Mouse (Mus musculus): ENCODE results near the gene Rpl9. TPM values are rescaled to one million over a fixed set of nuclear protein-coding genes. Genes with fewer than 3 reads are reported as not detected.

Gene Rpl9
- polyA plus RNA-seq, 1 experiment from 2014 or later, result 1,015 TPM

DNA sequence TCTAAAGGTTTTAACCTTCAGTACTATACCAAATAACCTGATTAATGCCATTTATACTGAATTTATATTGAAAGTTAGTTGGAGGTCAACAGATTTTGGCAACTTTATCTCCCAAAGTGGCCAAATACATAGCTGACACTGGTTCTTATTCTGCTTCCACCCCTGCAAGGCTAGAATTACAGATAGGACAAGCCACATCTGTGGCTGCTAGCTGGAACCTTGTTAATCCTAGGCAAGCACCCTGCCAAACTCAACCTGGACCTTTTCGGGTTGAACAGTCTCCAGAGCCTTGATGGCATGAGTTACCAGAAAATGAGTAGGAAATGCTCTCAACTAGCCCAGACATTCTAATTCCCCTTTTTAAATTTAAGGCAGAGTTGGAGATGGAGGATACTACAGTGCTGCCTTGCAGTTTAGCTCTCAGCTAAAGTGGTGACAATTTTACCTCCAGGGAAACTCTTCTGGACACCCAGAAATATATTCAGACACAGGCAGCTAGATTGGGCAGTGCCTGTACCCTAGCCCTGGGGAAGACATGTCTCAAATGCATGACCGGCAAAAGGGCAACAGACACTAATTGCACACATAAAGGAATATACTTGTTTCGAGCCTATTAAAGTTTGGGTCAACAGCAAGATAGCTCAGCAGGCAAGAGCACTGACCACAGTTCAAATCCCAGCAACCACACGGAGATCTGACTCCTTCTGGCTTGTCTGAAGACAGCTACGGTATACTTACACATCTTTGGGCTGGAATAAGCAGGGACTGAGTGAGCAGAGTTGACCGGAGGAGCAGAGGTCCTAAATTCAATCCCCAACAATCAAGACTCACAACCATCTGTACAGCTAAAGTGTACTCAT is 4.0 kb downstream of the Rpl9 start:
- ATAC-seq, result no peak
- WGBS, result 77% methylated on average over 6 of the region's 6 CpGs
- Histone ChIP-seq H3K27ac (ENCODE audit: low read length) (no peak overlapping the region), H3K9ac (ENCODE audit: low read depth, low read length) (no peak overlapping the region), H3K27me3 (replicated peaks; ENCODE audit: control insufficient read depth, insufficient read depth, low read length) (no peaks in the 10 kb centered on the region), H3K9me3 (ENCODE audit: control insufficient read depth, low read length) (no peaks in the 10 kb centered on the region), H3K4me3 (ENCODE audit: low read length) (no peak overlapping the region), H3K4me2 (ENCODE audit: low read depth, low read length) (no peak overlapping the region), H3K36me3 (ENCODE audit: control insufficient read depth, insufficient read depth, low read length) (peaks cover 3% of the 10 kb centered on the region; the same call in 1 of the 2 replicates), H3K4me1 (ENCODE audit: control insufficient read depth, insufficient read depth, low read length) (peaks cover 10% of the 10 kb centered on the region; the same call in 1 of the 2 replicates)

DNA sequence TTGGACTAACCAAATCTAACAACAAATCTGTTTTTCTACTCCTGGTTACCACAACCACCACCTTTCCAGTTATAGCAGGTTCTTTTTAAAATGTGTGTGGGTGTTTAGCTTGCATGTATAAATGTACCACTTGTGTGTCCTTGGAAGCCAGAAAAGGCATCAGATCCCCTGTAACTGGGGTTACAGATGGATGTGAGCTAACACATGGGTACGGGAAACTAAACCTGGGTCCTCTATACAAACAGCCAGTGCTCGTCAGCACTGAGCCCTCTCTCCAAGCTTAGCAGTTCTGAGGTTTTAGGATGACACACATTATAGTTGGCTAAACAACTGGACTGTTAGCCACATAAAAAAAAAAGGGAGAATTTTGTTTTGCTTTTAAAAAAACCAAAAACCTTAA is 5.5 kb downstream of the Rpl9 start:
- Histone ChIP-seq H3K4me1 (ENCODE audit: control insufficient read depth, insufficient read depth, low read length) (peaks cover 9% of the 10 kb centered on the region; the same call in 1 of the 2 replicates), H3K9ac (ENCODE audit: low read depth, low read length) (no peak overlapping the region), H3K27ac (ENCODE audit: low read length) (no peak overlapping the region), H3K36me3 (ENCODE audit: control insufficient read depth, insufficient read depth, low read length) (peaks cover 3% of the 10 kb centered on the region; the same call in 1 of the 2 replicates), H3K4me2 (ENCODE audit: low read depth, low read length) (no peak overlapping the region), H3K9me3 (ENCODE audit: control insufficient read depth, low read length) (no peaks in the 10 kb centered on the region), H3K27me3 (replicated peaks; ENCODE audit: control insufficient read depth, insufficient read depth, low read length) (no peaks in the 10 kb centered on the region), H3K4me3 (ENCODE audit: low read length) (no peak overlapping the region)
- ATAC-seq, result no peak
- 62% methylated on average over 2 of the region's 2 CpGs for WGBS

DNA sequence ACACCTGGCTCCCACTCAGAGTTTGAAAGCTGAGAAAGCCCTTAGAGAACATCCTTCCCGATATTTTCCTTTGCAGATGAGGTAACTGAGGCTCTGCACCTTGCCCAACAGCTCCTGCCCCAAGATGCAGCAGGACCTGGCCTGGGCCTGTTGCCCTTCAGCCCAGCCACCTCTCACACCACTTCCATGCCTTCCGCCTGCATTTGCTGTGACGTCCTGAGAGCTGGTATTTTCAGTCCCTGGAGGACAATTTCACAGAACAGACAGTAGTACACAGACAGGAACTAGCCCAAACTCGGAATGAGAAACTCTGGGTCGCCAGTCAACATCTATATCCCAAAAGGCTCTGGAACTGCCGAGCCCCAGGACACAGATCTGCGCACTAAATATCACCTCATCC is 16.5 kb downstream of the Rpl9 start:
- no peak overlapping the region for H3K9ac ChIP-seq (ENCODE audit: low read depth, low read length)
- no peak overlapping the region for H3K4me2 ChIP-seq (ENCODE audit: low read depth, low read length)
- H3K4me3 ChIP-seq (ENCODE audit: low read length), result no peak overlapping the region
- H3K4me1 ChIP-seq (ENCODE audit: control insufficient read depth, insufficient read depth, low read length), result no peaks in the 10 kb centered on the region
- H3K27me3 ChIP-seq (replicated peaks; ENCODE audit: control insufficient read depth, insufficient read depth, low read length), result no peaks in the 10 kb centered on the region
- H3K9me3 ChIP-seq (ENCODE audit: control insufficient read depth, low read length), result no peaks in the 10 kb centered on the region
- no peak for ATAC-seq
- H3K27ac ChIP-seq (ENCODE audit: low read length), result no peak overlapping the region
- 82% methylated on average over 7 of the region's 7 CpGs for WGBS
- no peaks in the 10 kb centered on the region for H3K36me3 ChIP-seq (ENCODE audit: control insufficient read depth, insufficient read depth, low read length)

DNA sequence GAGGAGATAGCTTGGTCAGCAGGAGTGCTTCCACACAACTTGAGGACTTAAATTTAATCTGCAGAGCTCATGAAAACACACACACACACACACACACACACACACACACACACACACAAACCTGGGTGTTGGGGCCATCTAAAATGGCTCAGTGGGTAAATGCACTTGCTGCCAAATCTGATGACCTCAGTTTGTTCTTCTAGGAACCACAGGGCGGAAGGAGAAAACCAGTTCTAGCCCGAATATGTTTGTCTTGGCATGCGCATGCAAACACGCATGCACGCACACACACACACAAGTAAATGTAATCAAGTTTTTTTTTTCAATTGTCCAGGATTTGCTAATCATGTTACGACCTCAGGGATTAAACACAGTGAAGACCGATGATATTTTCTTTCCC is 19.7 kb downstream of the Rpl9 start:
- H3K36me3 ChIP-seq (ENCODE audit: control insufficient read depth, insufficient read depth, low read length), result no peaks in the 10 kb centered on the region
- ATAC-seq, result no peak
- no peak overlapping the region for H3K27ac ChIP-seq (ENCODE audit: low read length)
- WGBS, result 95% methylated on average over 7 of the region's 7 CpGs
- no peak overlapping the region for H3K9ac ChIP-seq (ENCODE audit: low read depth, low read length)
- no peaks in the 10 kb centered on the region for H3K27me3 ChIP-seq (replicated peaks; ENCODE audit: control insufficient read depth, insufficient read depth, low read length)
- H3K4me1 ChIP-seq (ENCODE audit: control insufficient read depth, insufficient read depth, low read length), result no peaks in the 10 kb centered on the region
- H3K4me2 ChIP-seq (ENCODE audit: low read depth, low read length), result no peak overlapping the region
- H3K9me3 ChIP-seq (ENCODE audit: control insufficient read depth, low read length), result no peaks in the 10 kb centered on the region
- no peak overlapping the region for H3K4me3 ChIP-seq (ENCODE audit: low read length)

DNA sequence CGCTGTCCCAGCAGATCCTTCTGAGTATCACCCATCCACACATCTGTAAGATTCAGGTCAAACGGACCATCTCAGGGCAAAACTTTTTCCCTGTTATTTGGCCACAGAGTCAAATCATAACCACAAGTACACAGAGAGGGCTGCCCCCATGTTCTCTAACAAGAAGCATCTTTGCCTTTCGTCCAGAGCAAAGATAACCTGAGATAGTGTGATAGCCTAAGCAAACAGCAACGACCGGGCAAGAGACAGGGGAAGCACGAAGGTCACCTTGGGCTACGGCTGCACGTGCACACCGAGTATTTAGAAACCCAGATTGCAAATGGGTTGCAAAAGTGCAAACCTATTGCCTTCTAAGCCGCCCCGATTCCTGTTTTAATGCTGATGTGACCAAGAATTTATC is 23.4 kb downstream of the Rpl9 start:
- Histone ChIP-seq H3K27ac (ENCODE audit: low read length) (no peak overlapping the region), H3K27me3 (replicated peaks; ENCODE audit: control insufficient read depth, insufficient read depth, low read length) (no peaks in the 10 kb centered on the region), H3K4me3 (ENCODE audit: low read length) (no peak overlapping the region), H3K9ac (ENCODE audit: low read depth, low read length) (no peak overlapping the region), H3K4me2 (ENCODE audit: low read depth, low read length) (no peak overlapping the region), H3K4me1 (ENCODE audit: control insufficient read depth, insufficient read depth, low read length) (no peaks in the 10 kb centered on the region), H3K36me3 (ENCODE audit: control insufficient read depth, insufficient read depth, low read length) (no peaks in the 10 kb centered on the region), H3K9me3 (ENCODE audit: control insufficient read depth, low read length) (no peaks in the 10 kb centered on the region)
- 66% methylated on average over 11 of the region's 11 CpGs for WGBS
- no peak for ATAC-seq

DNA sequence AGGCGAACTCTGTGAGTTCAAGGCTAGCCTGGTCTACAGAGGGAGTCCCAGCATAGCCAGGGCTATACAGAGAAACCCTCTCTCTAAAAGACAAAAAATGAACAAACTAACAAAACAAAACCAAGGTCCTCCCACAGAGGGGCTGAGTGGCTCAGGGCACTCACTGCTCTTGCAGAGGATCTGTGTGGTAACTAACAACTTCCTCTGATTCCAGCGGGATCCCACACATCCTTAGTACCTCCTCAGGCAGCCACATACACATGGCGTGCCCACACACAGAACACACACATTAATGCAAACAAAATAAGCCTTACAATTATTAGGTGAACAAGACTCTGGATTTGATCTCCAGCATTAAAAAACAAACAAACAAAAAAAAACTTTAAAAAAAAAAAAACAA is 33.5 kb downstream of the Rpl9 start:
- 83% methylated on average over 3 of the region's 3 CpGs for WGBS
- Histone ChIP-seq H3K36me3 (ENCODE audit: control insufficient read depth, insufficient read depth, low read length) (no peaks in the 10 kb centered on the region), H3K27ac (ENCODE audit: low read length) (no peak overlapping the region), H3K4me3 (ENCODE audit: low read length) (no peak overlapping the region), H3K27me3 (replicated peaks; ENCODE audit: control insufficient read depth, insufficient read depth, low read length) (no peaks in the 10 kb centered on the region), H3K4me2 (ENCODE audit: low read depth, low read length) (no peak overlapping the region), H3K9me3 (ENCODE audit: control insufficient read depth, low read length) (no peaks in the 10 kb centered on the region), H3K9ac (ENCODE audit: low read depth, low read length) (no peak overlapping the region), H3K4me1 (ENCODE audit: control insufficient read depth, insufficient read depth, low read length) (no peaks in the 10 kb centered on the region)
- no peak for ATAC-seq

DNA sequence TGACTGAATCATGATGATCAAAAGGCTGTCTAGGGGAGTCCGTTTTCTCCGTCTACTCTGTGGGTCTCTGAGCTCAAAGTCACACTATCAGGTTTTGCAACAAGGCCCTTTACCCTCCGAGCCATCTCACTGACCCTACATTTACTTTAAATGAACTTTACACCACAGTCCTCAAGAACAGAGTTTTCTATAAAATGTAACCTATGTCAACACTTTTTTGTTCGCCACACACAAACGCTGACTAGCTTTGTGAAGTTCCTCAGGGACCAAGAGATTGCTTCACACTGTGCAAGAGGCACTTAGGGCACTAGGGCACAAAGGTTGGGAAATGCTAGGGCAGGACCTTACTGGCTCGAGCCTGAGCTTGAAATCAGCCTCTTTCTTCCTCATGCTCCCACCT is 34.4 kb downstream of the Rpl9 start:
- H3K9ac ChIP-seq (ENCODE audit: low read depth, low read length), result no peak overlapping the region
- no peak overlapping the region for H3K4me3 ChIP-seq (ENCODE audit: low read length)
- 66% methylated on average over 6 of the region's 6 CpGs for WGBS
- ATAC-seq, result peak; percentile 96
- H3K4me2 ChIP-seq (ENCODE audit: low read depth, low read length), result no peak overlapping the region
- no peaks in the 10 kb centered on the region for H3K36me3 ChIP-seq (ENCODE audit: control insufficient read depth, insufficient read depth, low read length)
- H3K27ac ChIP-seq (ENCODE audit: low read length), result peak overlapping the region; percentile 32
- H3K4me1 ChIP-seq (ENCODE audit: control insufficient read depth, insufficient read depth, low read length), result no peaks in the 10 kb centered on the region
- H3K9me3 ChIP-seq (ENCODE audit: control insufficient read depth, low read length), result no peaks in the 10 kb centered on the region
- no peaks in the 10 kb centered on the region for H3K27me3 ChIP-seq (replicated peaks; ENCODE audit: control insufficient read depth, insufficient read depth, low read length)

DNA sequence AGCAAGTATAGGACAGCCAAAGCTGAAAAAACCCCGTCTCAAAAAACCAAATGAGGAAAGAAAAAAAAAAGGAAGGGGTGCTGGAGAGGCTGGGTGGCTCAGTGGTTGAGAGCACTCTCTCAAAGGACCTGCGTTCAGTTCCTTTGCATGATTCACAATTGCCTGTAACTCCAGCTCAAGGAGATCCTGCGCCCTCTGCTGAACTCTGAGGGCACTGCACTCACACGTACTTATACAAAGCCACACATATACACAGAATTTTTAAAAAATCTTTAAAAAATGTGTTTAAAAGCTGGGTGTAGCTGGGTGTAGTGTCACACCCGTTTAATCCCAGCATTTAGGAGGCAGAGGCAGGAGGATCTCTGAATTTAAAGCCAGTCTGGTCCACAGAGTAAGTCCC is 36.3 kb downstream of the Rpl9 start:
- Histone ChIP-seq H3K36me3 (ENCODE audit: control insufficient read depth, insufficient read depth, low read length) (no peaks in the 10 kb centered on the region), H3K4me3 (ENCODE audit: low read length) (no peak overlapping the region), H3K4me1 (ENCODE audit: control insufficient read depth, insufficient read depth, low read length) (no peaks in the 10 kb centered on the region), H3K4me2 (ENCODE audit: low read depth, low read length) (no peak overlapping the region), H3K27me3 (replicated peaks; ENCODE audit: control insufficient read depth, insufficient read depth, low read length) (no peaks in the 10 kb centered on the region), H3K9ac (ENCODE audit: low read depth, low read length) (no peak overlapping the region), H3K9me3 (ENCODE audit: control insufficient read depth, low read length) (no peaks in the 10 kb centered on the region), H3K27ac (ENCODE audit: low read length) (no peak overlapping the region)
- no peak for ATAC-seq
- WGBS, result 77% methylated on average over 5 of the region's 5 CpGs

DNA sequence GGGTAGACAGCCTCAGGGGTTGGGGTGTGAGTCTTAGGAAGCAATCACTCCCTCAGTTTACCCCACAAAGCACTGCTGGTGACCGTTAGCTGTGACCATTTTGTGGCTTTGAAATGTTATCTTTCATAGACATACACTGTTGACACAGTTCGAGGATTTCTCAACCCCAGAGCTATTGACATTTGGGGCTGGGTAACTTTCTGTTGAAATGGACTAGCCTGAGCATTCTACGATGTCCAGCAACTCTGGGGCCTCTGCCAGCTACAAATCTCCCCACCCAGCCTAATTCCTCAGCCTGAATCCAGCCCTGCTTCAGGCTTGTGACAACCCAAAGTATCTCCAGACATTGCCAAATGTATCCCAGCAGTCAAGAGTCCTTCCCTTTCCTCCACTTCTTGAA is 37.1 kb downstream of the Rpl9 start:
- Histone ChIP-seq H3K27ac (ENCODE audit: low read length) (no peak overlapping the region), H3K9me3 (ENCODE audit: control insufficient read depth, low read length) (no peaks in the 10 kb centered on the region), H3K27me3 (replicated peaks; ENCODE audit: control insufficient read depth, insufficient read depth, low read length) (no peaks in the 10 kb centered on the region), H3K4me1 (ENCODE audit: control insufficient read depth, insufficient read depth, low read length) (no peaks in the 10 kb centered on the region), H3K4me2 (ENCODE audit: low read depth, low read length) (no peak overlapping the region), H3K4me3 (ENCODE audit: low read length) (no peak overlapping the region), H3K36me3 (ENCODE audit: control insufficient read depth, insufficient read depth, low read length) (no peaks in the 10 kb centered on the region), H3K9ac (ENCODE audit: low read depth, low read length) (no peak overlapping the region)
- 64% methylated on average over 3 of the region's 3 CpGs for WGBS
- ATAC-seq, result no peak

DNA sequence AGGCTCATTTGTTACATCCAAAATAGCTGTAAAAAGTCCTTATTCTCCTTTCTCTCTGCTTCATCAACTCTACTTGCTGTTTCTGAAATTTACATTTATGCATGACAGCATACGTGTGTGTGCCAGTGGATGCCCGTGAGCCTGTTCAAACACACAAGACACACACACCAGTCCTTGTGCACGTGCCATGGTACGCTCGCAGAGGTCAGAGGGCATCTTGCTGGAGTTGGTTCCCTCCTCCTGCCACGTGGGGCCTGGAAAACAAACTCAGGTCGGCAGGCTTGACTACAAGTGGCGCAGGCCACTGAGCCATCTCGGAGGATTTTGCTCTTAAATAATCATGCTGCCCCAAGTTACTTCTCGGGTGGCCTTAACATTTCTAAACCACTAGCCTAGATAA is 40.7 kb downstream of the Rpl9 start:
- H3K27me3 ChIP-seq (replicated peaks; ENCODE audit: control insufficient read depth, insufficient read depth, low read length), result no peaks in the 10 kb centered on the region
- H3K4me1 ChIP-seq (ENCODE audit: control insufficient read depth, insufficient read depth, low read length), result no peaks in the 10 kb centered on the region
- H3K4me3 ChIP-seq (ENCODE audit: low read length), result no peak overlapping the region
- H3K27ac ChIP-seq (ENCODE audit: low read length), result no peak overlapping the region
- H3K9ac ChIP-seq (ENCODE audit: low read depth, low read length), result no peak overlapping the region
- ATAC-seq, result no peak
- no peak overlapping the region for H3K4me2 ChIP-seq (ENCODE audit: low read depth, low read length)
- no peaks in the 10 kb centered on the region for H3K36me3 ChIP-seq (ENCODE audit: control insufficient read depth, insufficient read depth, low read length)
- WGBS, result 59% methylated on average over 10 of the region's 10 CpGs
- no peaks in the 10 kb centered on the region for H3K9me3 ChIP-seq (ENCODE audit: control insufficient read depth, low read length)
